Mouse (Mus musculus) forebrain, embryonic 14.5 days (tissue): Measurements from ENCODE around the gene Gprc5b. TPM values are rescaled to one million over a fixed set of nuclear protein-coding genes. Genes with fewer than 3 reads are reported as not detected.

Source experiments
- ATAC-seq: fragments of 200-750 bp; cut with Nextera tagmentation; 2 replicates; pipeline ENCODE4 v1.8.0; 2017; ENCODE audit warnings: mild to moderate bottlenecking, moderate library complexity
- DNase-seq: peaks from one replicate; pipeline ENCODE4 v3.0.0-alpha.2; 2015; ENCODE audit warnings: low spot score
- H3K27ac ChIP-seq: fragments of 300-500 bp; sonication (generic); 2 replicates; pipeline ENCODE4 v1.5.1; 2014; ENCODE audit warnings: low read depth, mild to moderate bottlenecking, control low read depth, low read length, moderate library complexity
- H3K27me3 ChIP-seq: fragments of 300-500 bp; sonication (generic); replicated peaks from 2 replicates; pipeline ENCODE4 v1.6.1; 2014; ENCODE audit warnings: low read length, control low read depth, mixed read lengths; ENCODE audit not compliant: control insufficient read depth, insufficient read depth
- H3K36me3 ChIP-seq: fragments of 300-500 bp; sonication (generic); 2 replicates; pipeline ENCODE4 v1.6.1; 2014; ENCODE audit warnings: low read length, control low read depth; ENCODE audit not compliant: control insufficient read depth, insufficient read depth
- H3K4me1 ChIP-seq: fragments of 300-500 bp; sonication (generic); 2 replicates; pipeline ENCODE4 v1.6.1; 2014; ENCODE audit warnings: antibody characterized with exemption, low read length, control low read depth; ENCODE audit not compliant: control insufficient read depth, insufficient read depth
- H3K4me2 ChIP-seq: fragments of 300-500 bp; sonication (generic); 2 replicates; pipeline ENCODE4 v1.6.1; 2014; ENCODE audit warnings: mild to moderate bottlenecking, control low read depth, low read length
- H3K4me3 ChIP-seq: fragments of 300-500 bp; sonication (generic); 2 replicates; pipeline ENCODE4 v1.5.1; 2014; ENCODE audit warnings: low read depth, low read length, control low read depth
- H3K9ac ChIP-seq: fragments of 300-500 bp; sonication (generic); 2 replicates; pipeline ENCODE4 v1.6.1; 2014; ENCODE audit warnings: mild to moderate bottlenecking, low read length, control low read depth, moderate library complexity
- H3K9me3 ChIP-seq: fragments of 300-500 bp; sonication (generic); replicated peaks from 2 replicates; pipeline ENCODE4 v1.6.1; 2016; ENCODE audit warnings: low read length, control low read depth, mixed read lengths; ENCODE audit not compliant: control insufficient read depth
- WGBS: fragments of 180-500 bp; shearing (Covaris S2); extraction: QIAGEN DNeasy Blood & Tissue Kit; methylation state at CpG from one replicate; pipeline ENCODE4 v1.1.7; 2014; 5-methylcytosine and 5-hydroxymethylcytosine counted together
- polyA plus RNA-seq: library from polyadenylated mRNA; unstranded; fragments of >200 nt; fragmentation: Nextera tagmentation; extraction: Ambion mirVana; gene quantifications from 2 replicates; pipeline ENCODE4 v1.2.1, GENCODE M21; 2014

The Gprc5b gene
- 12.6 and 14.3 TPM in 2 replicates for polyA plus RNA-seq

- Histone ChIP-seq H3K4me1 (peaks cover 45% of the 10 kb centered on the region), H3K36me3 (no peaks in the 10 kb centered on the region), H3K4me2 (peak within 1 kb of the TSS; percentile 86), H3K27ac (peak within 1 kb of the TSS; percentile 73), H3K9me3 (no peaks in the 10 kb centered on the region), H3K9ac (peak within 1 kb of the TSS; percentile 79), H3K4me3 (peak within 1 kb of the TSS; percentile 55), H3K27me3 (no peaks in the 10 kb centered on the region)
- DNase-seq: peak; percentile 91
- ATAC-seq: peak; percentile 85
- WGBS: 1% methylated on average over 42 of the region's 44 CpGs
Observed at GRCm38 (mm10) chr7:118995007-118995406, at the start of gene Gprc5b. Gprc5b (minus strand) TSS chr7:118995211.

- no peak overlapping the region for H3K9ac ChIP-seq
- DNase-seq (no peak), ATAC-seq (no peak)
- no peak overlapping the region for H3K27ac ChIP-seq
- no peaks in the 10 kb centered on the region for H3K36me3 ChIP-seq
- H3K4me1 ChIP-seq: no peaks in the 10 kb centered on the region
- no peak overlapping the region for H3K4me3 ChIP-seq
- no peaks in the 10 kb centered on the region for H3K27me3 ChIP-seq
- no peaks in the 10 kb centered on the region for H3K9me3 ChIP-seq
- H3K4me2 ChIP-seq: no peak overlapping the region
Observed at GRCm38 (mm10) chr7:119041502-119041901, 46.5 kb upstream of the Gprc5b start.

GRCm38 (mm10) chr7:119037581-119037980 lies 42.6 kb upstream of the Gprc5b start:
- DNase-seq: no peak

GRCm38 (mm10) chr7:119034243-119034961 lies 39.4 kb upstream of the Gprc5b start:
- no peaks in the 10 kb centered on the region for H3K36me3 ChIP-seq
- no peaks in the 10 kb centered on the region for H3K9me3 ChIP-seq
- WGBS: 75% methylated on average over 15 of the region's 15 CpGs
- H3K27me3 ChIP-seq: no peaks in the 10 kb centered on the region
- H3K4me3 ChIP-seq: no peak overlapping the region
- no peak overlapping the region for H3K27ac ChIP-seq
- ATAC-seq (no peak), DNase-seq (no peak)
- H3K9ac ChIP-seq: no peak overlapping the region
- no peaks in the 10 kb centered on the region for H3K4me1 ChIP-seq
- no peak overlapping the region for H3K4me2 ChIP-seq

More at GRCm38 (mm10) chr7:119037581-119037980, 42.6 kb upstream of the Gprc5b start:
- H3K9me3 ChIP-seq: no peaks in the 10 kb centered on the region
- no peaks in the 10 kb centered on the region for H3K36me3 ChIP-seq
- no peak overlapping the region for H3K4me2 ChIP-seq
- ATAC-seq: no peak
- H3K9ac ChIP-seq: no peak overlapping the region
- H3K27me3 ChIP-seq: no peaks in the 10 kb centered on the region
- H3K27ac ChIP-seq: no peak overlapping the region
- H3K4me3 ChIP-seq: no peak overlapping the region
- H3K4me1 ChIP-seq: no peaks in the 10 kb centered on the region

GRCm38 (mm10) chr7:119023394-119023921 lies 28.4 kb upstream of the Gprc5b start:
- ATAC-seq: peak; percentile 32; the same call in 1 of the 2 replicates
- 26% methylated on average over 17 of the region's 17 CpGs for WGBS
- no peaks in the 10 kb centered on the region for H3K27me3 ChIP-seq
- H3K4me2 ChIP-seq: no peak overlapping the region
- H3K4me3 ChIP-seq: no peak overlapping the region
- H3K4me1 ChIP-seq: no peaks in the 10 kb centered on the region
- no peak overlapping the region for H3K9ac ChIP-seq
- H3K36me3 ChIP-seq: no peaks in the 10 kb centered on the region
- no peak overlapping the region for H3K27ac ChIP-seq
- DNase-seq: peak; percentile 68
- H3K9me3 ChIP-seq: no peaks in the 10 kb centered on the region

GRCm38 (mm10) chr7:119022238-119023156 lies 27.5 kb upstream of the Gprc5b start:
- peak; percentile 39 for DNase-seq
- H3K4me3 ChIP-seq: no peak overlapping the region
- no peak overlapping the region for H3K4me2 ChIP-seq
- H3K4me1 ChIP-seq: no peaks in the 10 kb centered on the region
- H3K9ac ChIP-seq: no peak overlapping the region
- no peak overlapping the region for H3K27ac ChIP-seq
- ATAC-seq: peak; percentile 53; the same call in 1 of the 2 replicates
- 76% methylated on average over 19 of the region's 19 CpGs for WGBS
- H3K9me3 ChIP-seq: no peaks in the 10 kb centered on the region
- H3K27me3 ChIP-seq: no peaks in the 10 kb centered on the region
- H3K36me3 ChIP-seq: no peaks in the 10 kb centered on the region

GRCm38 (mm10) chr7:119019537-119019936 lies 24.5 kb upstream of the Gprc5b start:
- Histone ChIP-seq H3K27me3 (no peaks in the 10 kb centered on the region), H3K9me3 (no peaks in the 10 kb centered on the region), H3K4me2 (no peak overlapping the region), H3K27ac (no peak overlapping the region), H3K9ac (no peak overlapping the region), H3K4me1 (no peaks in the 10 kb centered on the region), H3K4me3 (no peak overlapping the region), H3K36me3 (no peaks in the 10 kb centered on the region)
- DNase-seq: peak; percentile 80
- WGBS: 24% methylated on average over 4 of the region's 4 CpGs
- peak; percentile 74 for ATAC-seq

GRCm38 (mm10) chr7:119015736-119016135 lies 20.7 kb upstream of the Gprc5b start:
- H3K27me3 ChIP-seq: no peaks in the 10 kb centered on the region
- H3K36me3 ChIP-seq: no peaks in the 10 kb centered on the region
- H3K9me3 ChIP-seq: no peaks in the 10 kb centered on the region
- no peak overlapping the region for H3K4me3 ChIP-seq
- ATAC-seq (0 out of 2 replicates have a peak, but pooled peaks have one; percentile 36), DNase-seq (peak; percentile 72)
- WGBS: 3% methylated on average over 3 of the region's 3 CpGs
- no peaks in the 10 kb centered on the region for H3K4me1 ChIP-seq
- no peak overlapping the region for H3K4me2 ChIP-seq
- no peak overlapping the region for H3K9ac ChIP-seq
- H3K27ac ChIP-seq: no peak overlapping the region
